Mouse (Mus musculus) forebrain, embryonic 13.5 days (tissue): Measurements from ENCODE around the gene Akr1d1. TPM values are rescaled to one million over a fixed set of nuclear protein-coding genes. Genes with fewer than 3 reads are reported as not detected.

Source experiments
- ATAC-seq: fragments of 200-750 bp; cut with Nextera tagmentation; 2 replicates; pipeline ENCODE4 v1.8.0; 2017
- H3K27ac ChIP-seq: fragments of 300-500 bp; sonication (generic); 2 replicates; pipeline ENCODE4 v1.5.1; 2015; ENCODE audit warnings: inconsistent platforms, mild to moderate bottlenecking, moderate library complexity
- H3K27me3 ChIP-seq: fragments of 300-500 bp; sonication (generic); 2 replicates; pipeline ENCODE4 v1.6.1; 2015; ENCODE audit warnings: mild to moderate bottlenecking, inconsistent platforms
- H3K36me3 ChIP-seq: fragments of 300-500 bp; sonication (generic); 2 replicates; pipeline ENCODE4 v1.6.1; 2015; ENCODE audit warnings: mild to moderate bottlenecking, inconsistent platforms; ENCODE audit not compliant: poor library complexity, severe bottlenecking
- H3K4me1 ChIP-seq: fragments of 300-500 bp; sonication (generic); 2 replicates; pipeline ENCODE4 v1.6.1; 2015; ENCODE audit warnings: inconsistent platforms
- H3K4me2 ChIP-seq: fragments of 300-500 bp; sonication (generic); 2 replicates; pipeline ENCODE4 v1.6.1; 2015; ENCODE audit warnings: inconsistent platforms, mild to moderate bottlenecking, moderate library complexity
- H3K4me3 ChIP-seq: fragments of 300-500 bp; sonication (generic); 2 replicates; pipeline ENCODE4 v1.5.1; 2015; ENCODE audit warnings: mild to moderate bottlenecking, inconsistent platforms
- H3K9ac ChIP-seq: fragments of 300-500 bp; sonication (generic); 2 replicates; pipeline ENCODE4 v1.6.1; 2015; ENCODE audit warnings: mild to moderate bottlenecking, inconsistent platforms
- H3K9me3 ChIP-seq: fragments of 300-500 bp; sonication (generic); replicated peaks from 2 replicates; pipeline ENCODE4 v1.6.1; 2016; ENCODE audit warnings: inconsistent platforms
- WGBS: fragments of 180-500 bp; shearing (Covaris S2); methylation state at CpG from one replicate; pipeline ENCODE4 v1.1.7; 2015; 5-methylcytosine and 5-hydroxymethylcytosine counted together
- polyA plus RNA-seq: library from polyadenylated mRNA; unstranded; fragments of >200 nt; fragmentation: Nextera tagmentation; extraction: Ambion mirVana; gene quantifications from 2 replicates; pipeline ENCODE4 v1.2.1, GENCODE M21; 2015

Akr1d1 gene
- polyA plus RNA-seq, 1 experiment from 2014 or later = not detected

DNA sequence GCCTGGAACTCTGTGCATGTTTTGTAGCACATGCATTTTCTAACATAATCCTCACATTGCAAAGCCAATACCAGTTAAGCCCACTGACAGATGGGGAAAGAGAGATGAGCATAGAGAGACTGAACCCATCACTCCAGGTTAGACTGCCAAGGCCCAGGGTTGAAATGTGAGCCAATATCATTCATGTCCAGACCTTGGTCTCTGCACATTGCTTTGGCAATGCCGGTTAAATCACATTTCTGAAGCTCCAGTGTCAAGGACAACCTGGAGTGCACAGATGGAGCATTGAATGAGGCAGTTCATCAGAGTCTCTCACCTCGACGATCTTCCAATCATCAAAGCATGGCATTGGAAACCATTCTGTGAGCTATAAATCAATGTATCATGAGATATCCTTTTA is 2.1 kb downstream of the Akr1d1 start:
- 96% methylated on average over 3 of the region's 3 CpGs for WGBS
- Histone ChIP-seq H3K9ac (no peak overlapping the region), H3K27ac (no peak overlapping the region), H3K9me3 (no peaks in the 10 kb centered on the region), H3K4me3 (no peak overlapping the region), H3K27me3 (no peaks in the 10 kb centered on the region), H3K4me2 (no peak overlapping the region), H3K4me1 (no peaks in the 10 kb centered on the region), H3K36me3 (no peaks in the 10 kb centered on the region)
- no peak for ATAC-seq

GRCm38 (mm10) chr6:37536831-37537230 is 6.9 kb downstream of the Akr1d1 start:
- Histone ChIP-seq H3K4me3 (no peak overlapping the region), H3K27ac (no peak overlapping the region), H3K4me2 (no peak overlapping the region), H3K4me1 (no peaks in the 10 kb centered on the region), H3K9me3 (no peaks in the 10 kb centered on the region), H3K27me3 (no peaks in the 10 kb centered on the region), H3K36me3 (no peaks in the 10 kb centered on the region), H3K9ac (no peak overlapping the region)
- ATAC-seq = no peak
- 84% methylated on average over 3 of the region's 3 CpGs for WGBS

GRCm38 (mm10) chr6:37537801-37538200 is 7.8 kb downstream of the Akr1d1 start:
- Histone ChIP-seq H3K4me2 (no peak overlapping the region), H3K9ac (no peak overlapping the region), H3K27ac (no peak overlapping the region), H3K4me3 (no peak overlapping the region), H3K9me3 (no peaks in the 10 kb centered on the region), H3K36me3 (no peaks in the 10 kb centered on the region), H3K4me1 (no peaks in the 10 kb centered on the region), H3K27me3 (no peaks in the 10 kb centered on the region)
- WGBS = 80% methylated on average over 3 of the region's 3 CpGs
- ATAC-seq = no peak

DNA sequence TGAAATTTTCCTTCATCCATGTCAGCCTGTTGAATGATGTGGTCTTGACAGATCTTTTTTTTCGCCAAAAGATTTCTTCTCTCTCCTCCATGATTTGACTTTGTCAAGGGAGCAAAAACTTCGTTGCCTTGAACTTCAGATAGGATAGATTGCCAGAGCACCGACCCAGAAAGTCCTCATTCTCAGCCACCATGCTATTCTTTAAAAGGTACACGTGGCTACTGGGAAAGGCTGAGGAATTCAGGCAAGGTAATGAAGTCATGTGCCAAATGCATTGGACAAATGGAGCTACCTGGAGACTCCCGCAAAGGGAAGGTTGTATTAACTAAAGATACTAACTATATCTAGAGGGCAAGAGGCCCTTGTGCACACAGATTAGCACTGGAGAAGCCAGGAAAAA is 8.8 kb downstream of the Akr1d1 start:
- Histone ChIP-seq H3K9me3 (no peaks in the 10 kb centered on the region), H3K27ac (no peak overlapping the region), H3K27me3 (no peaks in the 10 kb centered on the region), H3K9ac (no peak overlapping the region), H3K4me3 (no peak overlapping the region), H3K4me2 (no peak overlapping the region), H3K4me1 (no peaks in the 10 kb centered on the region), H3K36me3 (no peaks in the 10 kb centered on the region)
- 92% methylated on average over 5 of the region's 5 CpGs for WGBS
- ATAC-seq = no peak

DNA sequence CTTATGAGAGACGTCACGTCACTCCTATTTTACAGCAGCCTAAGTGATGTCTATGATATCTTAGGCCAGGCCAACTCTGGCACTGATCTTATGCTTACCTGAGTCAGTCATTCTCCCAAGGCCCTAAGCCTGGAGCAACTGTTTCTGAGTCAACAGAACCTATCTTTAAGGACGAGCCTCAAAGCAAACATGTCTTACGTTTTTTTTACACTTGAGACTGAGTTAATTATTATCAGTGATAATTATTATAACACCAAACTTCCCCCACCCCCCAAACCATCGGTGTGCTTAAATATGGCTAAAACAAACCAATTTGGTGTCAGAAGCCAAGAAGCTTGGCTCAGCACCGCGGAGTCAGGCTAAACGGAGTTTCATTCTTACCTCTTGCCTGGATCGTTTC is 9.4 kb downstream of the Akr1d1 start:
- Histone ChIP-seq H3K4me1 (no peaks in the 10 kb centered on the region), H3K27ac (no peak overlapping the region), H3K4me3 (no peak overlapping the region), H3K9ac (no peak overlapping the region), H3K27me3 (no peaks in the 10 kb centered on the region), H3K36me3 (no peaks in the 10 kb centered on the region), H3K9me3 (no peaks in the 10 kb centered on the region), H3K4me2 (no peak overlapping the region)
- ATAC-seq = no peak
- 91% methylated on average over 9 of the region's 9 CpGs for WGBS

DNA sequence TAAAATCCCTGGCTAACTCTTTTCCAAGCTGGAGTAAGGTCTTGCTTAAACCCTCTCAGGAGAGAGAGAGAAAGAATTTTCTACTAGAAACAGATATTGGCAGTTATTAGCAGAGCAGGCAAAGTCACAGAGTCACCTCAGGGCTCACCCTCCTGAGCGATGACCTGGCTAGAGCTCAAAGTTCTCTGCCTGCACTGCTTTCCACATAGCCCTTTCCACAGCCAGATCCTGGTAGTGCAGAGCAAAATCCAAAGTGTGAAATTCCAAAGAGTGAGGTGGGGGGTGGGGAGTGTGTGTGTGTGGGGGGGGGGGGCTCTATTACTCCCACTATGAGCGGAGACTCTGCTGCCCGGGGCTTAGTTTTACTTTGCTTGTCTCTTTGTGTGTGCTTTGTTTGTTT is 10.1 kb downstream of the Akr1d1 start:
- Histone ChIP-seq H3K4me3 (no peak overlapping the region), H3K9me3 (no peaks in the 10 kb centered on the region), H3K36me3 (no peaks in the 10 kb centered on the region), H3K4me2 (no peak overlapping the region), H3K27ac (no peak overlapping the region), H3K27me3 (no peaks in the 10 kb centered on the region), H3K9ac (no peak overlapping the region), H3K4me1 (no peaks in the 10 kb centered on the region)
- no peak for ATAC-seq
- 60% methylated on average over 3 of the region's 3 CpGs for WGBS

GRCm38 (mm10) chr6:37541171-37541570 is 11.2 kb downstream of the Akr1d1 start:
- Histone ChIP-seq H3K4me1 (no peaks in the 10 kb centered on the region), H3K27ac (no peak overlapping the region), H3K9ac (no peak overlapping the region), H3K4me2 (no peak overlapping the region), H3K4me3 (no peak overlapping the region), H3K36me3 (no peaks in the 10 kb centered on the region), H3K27me3 (no peaks in the 10 kb centered on the region), H3K9me3 (no peaks in the 10 kb centered on the region)
- WGBS = 89% methylated on average over 3 of the region's 3 CpGs
- no peak for ATAC-seq

DNA sequence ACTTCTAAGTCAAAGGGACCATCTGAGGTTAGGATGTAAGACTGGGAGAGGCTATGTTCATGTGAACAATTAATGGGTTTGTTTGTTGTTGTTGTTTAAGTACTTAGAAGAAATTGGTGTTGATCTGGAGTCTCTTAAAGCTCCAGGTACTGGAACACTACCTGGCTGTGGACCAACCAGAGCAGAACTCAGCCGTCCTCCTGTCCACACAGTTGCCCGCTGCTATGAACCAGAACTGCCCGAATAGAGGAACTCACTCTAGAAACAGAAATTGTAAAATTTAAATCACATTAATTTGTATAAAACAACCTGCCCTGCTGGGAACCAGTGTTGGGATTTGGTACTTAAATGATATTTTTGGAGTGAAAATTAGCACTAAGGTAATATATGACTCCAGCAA is 12.2 kb downstream of the Akr1d1 start:
- no peaks in the 10 kb centered on the region for H3K9me3 ChIP-seq
- ATAC-seq = no peak
- WGBS = 96% methylated on average over 3 of the region's 3 CpGs

GRCm38 (mm10) chr6:37552760-37553159 is 22.8 kb downstream of the Akr1d1 start:
- no peaks in the 10 kb centered on the region for H3K4me1 ChIP-seq
- H3K4me2 ChIP-seq = no peak overlapping the region
- H3K27ac ChIP-seq = no peak overlapping the region
- no peak overlapping the region for H3K4me3 ChIP-seq
- no peaks in the 10 kb centered on the region for H3K36me3 ChIP-seq
- WGBS = 89% methylated on average over 2 of the region's 2 CpGs
- ATAC-seq = no peak
- H3K9me3 ChIP-seq = no peaks in the 10 kb centered on the region; the same call in 1 of the 2 replicates
- H3K9ac ChIP-seq = no peak overlapping the region
- H3K27me3 ChIP-seq = no peaks in the 10 kb centered on the region

More for the DNA sequence above, 12.2 kb downstream of the Akr1d1 start:
- H3K36me3 ChIP-seq = no peaks in the 10 kb centered on the region
- no peak overlapping the region for H3K9ac ChIP-seq
- no peak overlapping the region for H3K4me3 ChIP-seq
- no peak overlapping the region for H3K27ac ChIP-seq
- no peak overlapping the region for H3K4me2 ChIP-seq
- H3K27me3 ChIP-seq = no peaks in the 10 kb centered on the region
- H3K4me1 ChIP-seq = no peaks in the 10 kb centered on the region

- H3K9ac ChIP-seq = no peak overlapping the region
- no peak overlapping the region for H3K4me3 ChIP-seq
- no peaks in the 10 kb centered on the region for H3K4me1 ChIP-seq
- no peak for ATAC-seq
- no peak overlapping the region for H3K4me2 ChIP-seq
- H3K27ac ChIP-seq = no peak overlapping the region
- H3K36me3 ChIP-seq = no peaks in the 10 kb centered on the region
- no peaks in the 10 kb centered on the region for H3K27me3 ChIP-seq
- WGBS = 80% methylated on average over 3 of the region's 3 CpGs
- no peaks in the 10 kb centered on the region; the same call in 1 of the 2 replicates for H3K9me3 ChIP-seq
Observed at GRCm38 (mm10) chr6:37553926-37554325, 24.0 kb downstream of the Akr1d1 start.

GRCm38 (mm10) chr6:37554327-37554726 is 24.4 kb downstream of the Akr1d1 start:
- Histone ChIP-seq H3K36me3 (no peaks in the 10 kb centered on the region), H3K27ac (no peak overlapping the region), H3K9ac (no peak overlapping the region), H3K27me3 (no peaks in the 10 kb centered on the region), H3K4me2 (no peak overlapping the region), H3K4me1 (no peaks in the 10 kb centered on the region), H3K4me3 (no peak overlapping the region), H3K9me3 (no peaks in the 10 kb centered on the region; the same call in 1 of the 2 replicates)
- WGBS = 92% methylated on average over 1 of the region's 1 CpGs
- ATAC-seq = no peak

- Histone ChIP-seq H3K4me3 (no peak overlapping the region), H3K9me3 (no peaks in the 10 kb centered on the region), H3K36me3 (no peaks in the 10 kb centered on the region), H3K4me1 (no peaks in the 10 kb centered on the region), H3K4me2 (no peak overlapping the region), H3K27me3 (no peaks in the 10 kb centered on the region), H3K27ac (no peak overlapping the region), H3K9ac (no peak overlapping the region)
- no peak for ATAC-seq
- WGBS = 89% methylated on average over 3 of the region's 3 CpGs
Observed at GRCm38 (mm10) chr6:37563861-37564260, 33.9 kb downstream of the Akr1d1 start.

GRCm38 (mm10) chr6:37567363-37567762 is 37.4 kb downstream of the Akr1d1 start:
- no peak for ATAC-seq
- no peak overlapping the region for H3K4me2 ChIP-seq
- 85% methylated on average over 1 of the region's 1 CpGs for WGBS
- no peak overlapping the region for H3K4me3 ChIP-seq
- no peaks in the 10 kb centered on the region for H3K36me3 ChIP-seq
- H3K4me1 ChIP-seq = no peaks in the 10 kb centered on the region
- H3K9ac ChIP-seq = no peak overlapping the region
- no peak overlapping the region for H3K27ac ChIP-seq
- H3K27me3 ChIP-seq = no peaks in the 10 kb centered on the region
- H3K9me3 ChIP-seq = no peaks in the 10 kb centered on the region
